Comparison of ENCODE assay signal across 8 mouse cellular contexts in genomic region chr13:41000926-41001639, GRCm38 (mm10). TPM values are rescaled to one million over a fixed set of nuclear protein-coding genes. Genes with fewer than 3 reads are reported as not detected.
DNase-seq lines count a peak whose midpoint lies in the region; ATAC-seq and TF ChIP-seq lines count a peak whose summit lies in the region.

Pak1ip1 (plus strand) TSS chr13:41001023.

- H3K4me2 ChIP-seq in forebrain, embryonic 13.5 days = peak within 1 kb of the TSS; percentile 89
- H3K4me2 ChIP-seq in liver, postnatal 0 days (ENCODE audit: low read depth, low read length) = peak within 1 kb of the TSS; percentile 98
- H3K4me2 ChIP-seq in neural tube, embryonic 14.5 days (ENCODE audit: low read depth, low read length) = peak within 1 kb of the TSS; percentile 93

- intact Hi-C loops in heart, postnatal 10 days (cut with DNase I) = loop anchor here (5.0 kb wide), 2 partner anchors 159 to 219 kb away; no protein-coding TSS in a partner anchor

- peak; percentile 84 for DNase-seq in c-Kit-positive CD71-positive TER-119-positive erythroid progenitor cells, embryonic 14.5 days (ENCODE audit: low spot score)
- DNase-seq in heart, postnatal 10 days = peak; percentile 94 to 95
- DNase-seq in large intestine, adult 2 months (ENCODE audit: low read depth, low spot score) = peak; percentile 70
- DNase-seq in liver, postnatal 0 days = peak; percentile 93
- peak; percentile 95 for DNase-seq in testis, postnatal 10 days (ENCODE audit: low spot score)

- TF ChIP-seq EP300 in liver, postnatal 0 days (IDR thresholded peaks at IDR 0.05; ENCODE audit: low read depth) = peak; percentile 80

- WGBS in forebrain, embryonic 13.5 days = under 1% methylated on average over 58 of the region's 58 CpGs
- WGBS in large intestine, adult 2 months = under 1% methylated on average over 58 of the region's 58 CpGs
- under 1% methylated on average over 55 of the region's 58 CpGs for WGBS in liver, postnatal 0 days (ENCODE audit: insufficient replicate concordance)
- under 1% methylated on average over 58 of the region's 58 CpGs for WGBS in neural tube, embryonic 14.5 days

- no peaks in the 10 kb centered on the region for H3K27me3 ChIP-seq in E14TG2a.4 (ENCODE audit: insufficient read depth, low read length)
- no peaks in the 10 kb centered on the region for H3K27me3 ChIP-seq in forebrain, embryonic 13.5 days
- no peaks in the 10 kb centered on the region for H3K27me3 ChIP-seq in liver, postnatal 0 days (ENCODE audit: insufficient read depth, low read length)
- no peaks in the 10 kb centered on the region for H3K27me3 ChIP-seq in neural tube, embryonic 14.5 days (ENCODE audit: control insufficient read depth, insufficient read depth, low read length)

- H3K9ac ChIP-seq in forebrain, embryonic 13.5 days = peak within 1 kb of the TSS; percentile 87
- H3K9ac ChIP-seq in liver, postnatal 0 days (replicated peaks) = peak within 1 kb of the TSS; percentile 79
- H3K9ac ChIP-seq in neural tube, embryonic 14.5 days (replicated peaks; ENCODE audit: low read depth, low read length) = peak within 1 kb of the TSS; percentile 73

- ATAC-seq in forebrain, embryonic 13.5 days = peak; percentile 97
- peak; percentile 96 for ATAC-seq in liver, postnatal 0 days
- peak; percentile 96 for ATAC-seq in neural tube, embryonic 14.5 days (ENCODE audit: low read depth)

- peak within 1 kb of the TSS; percentile 100 for H3K4me3 ChIP-seq in E14TG2a.4 (replicated peaks; ENCODE audit: low read length)
- H3K4me3 ChIP-seq in forebrain, embryonic 13.5 days = peak within 1 kb of the TSS; percentile 94
- H3K4me3 ChIP-seq in liver, postnatal 0 days (ENCODE audit: low read depth, low read length) = peak within 1 kb of the TSS; percentile 82
- peak within 1 kb of the TSS; percentile 77 for H3K4me3 ChIP-seq in neural tube, embryonic 14.5 days (ENCODE audit: low read depth, low read length)

- H3K36me3 ChIP-seq in E14TG2a.4 (ENCODE audit: insufficient read depth, low read length) = peaks cover 37% of the 10 kb centered on the region
- H3K36me3 ChIP-seq in forebrain, embryonic 13.5 days (ENCODE audit: poor library complexity, severe bottlenecking) = peaks cover 10% of the 10 kb centered on the region
- peaks cover 15% of the 10 kb centered on the region for H3K36me3 ChIP-seq in liver, postnatal 0 days (replicated peaks; ENCODE audit: insufficient read depth, low read length)
- H3K36me3 ChIP-seq in neural tube, embryonic 14.5 days (ENCODE audit: control insufficient read depth, insufficient read depth, low read length) = peaks cover 9% of the 10 kb centered on the region

- H3K9me3 ChIP-seq in E14TG2a.4 (ENCODE audit: low read length) = no peaks in the 10 kb centered on the region
- no peaks in the 10 kb centered on the region for H3K9me3 ChIP-seq in forebrain, embryonic 13.5 days (replicated peaks)
- no peaks in the 10 kb centered on the region for H3K9me3 ChIP-seq in liver, postnatal 0 days (ENCODE audit: low read length)
- H3K9me3 ChIP-seq in neural tube, embryonic 14.5 days (ENCODE audit: control insufficient read depth, low read length) = no peaks in the 10 kb centered on the region

- H3K27ac ChIP-seq in forebrain, embryonic 13.5 days = peak within 1 kb of the TSS; percentile 96
- peak within 1 kb of the TSS; percentile 98 for H3K27ac ChIP-seq in liver, postnatal 0 days (ENCODE audit: low read depth)
- peak within 1 kb of the TSS; percentile 97 for H3K27ac ChIP-seq in neural tube, embryonic 14.5 days (ENCODE audit: low read depth, low read length)

- no peak for TF ChIP-seq CTCF in E14TG2a.4 (conservative IDR thresholded peaks at IDR 0.05; ENCODE audit: low read length)
- no peak for TF ChIP-seq CTCF in liver, postnatal 0 days (IDR thresholded peaks at IDR 0.05; ENCODE audit: low read depth)

- peaks cover 45% of the 10 kb centered on the region for H3K4me1 ChIP-seq in E14TG2a.4 (replicated peaks; ENCODE audit: low read depth, low read length)
- H3K4me1 ChIP-seq in forebrain, embryonic 13.5 days = peaks cover 21% of the 10 kb centered on the region
- peaks cover 31% of the 10 kb centered on the region for H3K4me1 ChIP-seq in liver, postnatal 0 days (ENCODE audit: insufficient read depth)
- peaks cover 4% of the 10 kb centered on the region; the same call in 1 of the 2 replicates for H3K4me1 ChIP-seq in neural tube, embryonic 14.5 days (ENCODE audit: control insufficient read depth, insufficient read depth, low read length)

RNA-seq across cellular contexts. Expression of gene Pak1ip1, which starts in this region (rescaled TPM):
- 86.3 and 87.4 TPM in 2 replicates for polyA plus RNA-seq in forebrain, embryonic 13.5 days (2015; fragmentation: Nextera tagmentation; extraction: Ambion mirVana)
- total RNA-seq in heart, postnatal 10 days (2021) = 10 to 100 TPM; 30.2 to 33.4 TPM
- polyA plus RNA-seq in large intestine, adult 2 months (2012; rRNA removed) = 33.4 and 37.2 TPM in 2 replicates
- polyA plus RNA-seq in liver, postnatal 0 days (2015; fragmentation: Nextera tagmentation; extraction: Ambion mirVana) = 43.1 and 45.8 TPM in 2 replicates
- polyA plus RNA-seq in neural tube, embryonic 14.5 days (2014; fragmentation: Nextera tagmentation; extraction: Ambion mirVana) = 55.5 and 63.9 TPM in 2 replicates

Comparison
In these comparisons a context has a peak if more than half of its experiments do, and no peak if none do; other contexts are left out.
1. Peak in every context shown above with its lines: DNase-seq, ATAC-seq, H3K4me3 ChIP-seq and H3K27ac ChIP-seq.